Mouse (Mus musculus) heart, postnatal 0 days (tissue): ENCODE data around the gene Adamts3. TPM values are rescaled to one million over a fixed set of nuclear protein-coding genes. Genes with fewer than 3 reads are reported as not detected.

Experiments
- ATAC-seq: fragments of 200-750 bp; cut with Nextera tagmentation; 2 replicates; pipeline ENCODE4 v1.8.0; 2017; ENCODE audit warnings: low read depth, moderate number of reproducible peaks, moderate library complexity; ENCODE audit not compliant: insufficient read depth
- DNase-seq: peaks from one replicate; pipeline ENCODE4 v3.0.0-alpha.2; 2016; ENCODE audit warnings: low spot score
- H3K27ac ChIP-seq: fragments of 300-500 bp; sonication (generic); 2 replicates; pipeline ENCODE4 v1.5.1; 2014; ENCODE audit warnings: low read depth, mild to moderate bottlenecking
- H3K27me3 ChIP-seq: fragments of 300-500 bp; sonication (generic); 2 replicates; pipeline ENCODE4 v1.6.1; 2014; ENCODE audit warnings: low read length, mixed read lengths; ENCODE audit not compliant: control insufficient read depth, insufficient read depth
- H3K36me3 ChIP-seq: fragments of 300-500 bp; sonication (generic); replicated peaks from 2 replicates; pipeline ENCODE4 v1.6.1; 2014; ENCODE audit warnings: low read length, mixed read lengths; ENCODE audit not compliant: control insufficient read depth, insufficient read depth
- H3K4me1 ChIP-seq: fragments of 300-500 bp; sonication (generic); 2 replicates; pipeline ENCODE4 v1.6.1; 2014; ENCODE audit warnings: antibody characterized with exemption; ENCODE audit not compliant: control insufficient read depth, insufficient read depth
- H3K4me2 ChIP-seq: fragments of 300-500 bp; sonication (generic); 2 replicates; pipeline ENCODE4 v1.6.1; 2014; ENCODE audit warnings: low read depth, mild to moderate bottlenecking, low read length, moderate library complexity
- H3K4me3 ChIP-seq: fragments of 300-500 bp; sonication (generic); 2 replicates; pipeline ENCODE4 v1.5.1; 2014; ENCODE audit warnings: low read depth, low read length
- H3K9ac ChIP-seq: fragments of 300-500 bp; sonication (generic); replicated peaks from 2 replicates; pipeline ENCODE4 v1.6.1; 2014; ENCODE audit warnings: low read depth, low read length, mixed read lengths
- H3K9me3 ChIP-seq: fragments of 300-500 bp; sonication (generic); replicated peaks from 2 replicates; pipeline ENCODE4 v1.6.1; 2016; ENCODE audit warnings: low read length; ENCODE audit not compliant: control insufficient read depth
- CTCF ChIP-seq: IDR thresholded peaks from 2 replicates; pipeline ENCODE4 v1.5.1; 2016; ENCODE audit warnings: antibody characterized with exemption, control low read depth, low read depth
- EP300 ChIP-seq: IDR thresholded peaks from 2 replicates; pipeline ENCODE4 v1.6.1; 2016; ENCODE audit warnings: antibody characterized with exemption, low read depth
- WGBS: fragments of 180-500 bp; shearing (Covaris S2); extraction: QIAGEN DNeasy Blood & Tissue Kit; methylation state at CpG from one replicate; pipeline ENCODE4 v1.1.7; 2014; 5-methylcytosine and 5-hydroxymethylcytosine counted together
- polyA plus RNA-seq: library from polyadenylated mRNA; unstranded; fragments of >200 nt; fragmentation: Nextera tagmentation; extraction: Ambion mirVana; gene quantifications from 2 replicates; pipeline ENCODE4 v1.2.1, GENCODE M21; 2015
- total RNA-seq: library from RNA; depleted of rRNA; stranded (reverse); fragments of >200 nt; gene quantifications from 2 replicates; pipeline ENCODE4 v1.2.3, GENCODE M21; 2014; ENCODE audit warnings: low replicate concordance

The Adamts3 gene
- total and polyA plus RNA-seq, 2 experiments from 2014 or later, result 3.8 to 8.9 TPM

GRCm38 (mm10) chr5:89819531-89819930 lies 63.6 kb downstream of the Adamts3 start:
- H3K36me3 ChIP-seq, result no peaks in the 10 kb centered on the region
- no peak for ATAC-seq
- H3K4me3 ChIP-seq, result no peak overlapping the region
- no peak overlapping the region for H3K9ac ChIP-seq
- no peak for DNase-seq
- H3K27me3 ChIP-seq, result no peaks in the 10 kb centered on the region
- H3K27ac ChIP-seq, result no peak overlapping the region
- 16% methylated on average over 3 of the region's 3 CpGs for WGBS
- no peak overlapping the region for H3K4me2 ChIP-seq
- H3K9me3 ChIP-seq, result no peaks in the 10 kb centered on the region
- peak; percentile 56 for TF ChIP-seq CTCF
- TF ChIP-seq EP300, result no peak
- no peaks in the 10 kb centered on the region for H3K4me1 ChIP-seq

- WGBS, result 68% methylated on average over 6 of the region's 6 CpGs
- ATAC-seq, result no peak
- Histone ChIP-seq H3K36me3 (no peaks in the 10 kb centered on the region), H3K4me3 (no peak overlapping the region), H3K9me3 (no peaks in the 10 kb centered on the region), H3K4me1 (no peaks in the 10 kb centered on the region), H3K4me2 (no peak overlapping the region), H3K27me3 (no peaks in the 10 kb centered on the region), H3K27ac (no peak overlapping the region), H3K9ac (no peak overlapping the region)
- no peak for DNase-seq
- TF ChIP-seq EP300 (no peak), CTCF (no peak)
Measured at GRCm38 (mm10) chr5:89816610-89817009, 66.5 kb downstream of the Adamts3 start.

- DNase-seq (no peak), ATAC-seq (no peak)
- Histone ChIP-seq H3K4me3 (no peak overlapping the region), H3K27me3 (no peaks in the 10 kb centered on the region), H3K27ac (no peak overlapping the region), H3K4me1 (no peaks in the 10 kb centered on the region), H3K36me3 (no peaks in the 10 kb centered on the region), H3K9ac (no peak overlapping the region), H3K9me3 (no peaks in the 10 kb centered on the region), H3K4me2 (no peak overlapping the region)
- 86% methylated on average over 3 of the region's 3 CpGs for WGBS
- TF ChIP-seq CTCF (no peak), EP300 (no peak)
Measured at GRCm38 (mm10) chr5:89814552-89814951, 68.6 kb downstream of the Adamts3 start.

- DNase-seq, result no peak
- H3K27ac ChIP-seq, result no peak overlapping the region
- WGBS, result 69% methylated on average over 5 of the region's 5 CpGs
Measured at GRCm38 (mm10) chr5:89800181-89800816, 82.8 kb downstream of the Adamts3 start.

GRCm38 (mm10) chr5:89793706-89794105 lies 89.4 kb downstream of the Adamts3 start:
- 96% methylated on average over 3 of the region's 3 CpGs for WGBS
- ATAC-seq, result no peak
- TF ChIP-seq EP300 (no peak), CTCF (no peak)

More at GRCm38 (mm10) chr5:89800181-89800816, 82.8 kb downstream of the Adamts3 start:
- Histone ChIP-seq H3K4me1 (no peaks in the 10 kb centered on the region), H3K9ac (no peak overlapping the region), H3K36me3 (no peaks in the 10 kb centered on the region), H3K4me3 (no peak overlapping the region), H3K4me2 (no peak overlapping the region), H3K9me3 (peaks cover 1% of the 10 kb centered on the region; the same call in 1 of the 2 replicates), H3K27me3 (no peaks in the 10 kb centered on the region)
- no peak for ATAC-seq
- TF ChIP-seq EP300 (no peak), CTCF (no peak)

GRCm38 (mm10) chr5:89784635-89785034 lies 98.5 kb downstream of the Adamts3 start:
- H3K9me3 ChIP-seq, result no peaks in the 10 kb centered on the region
- no peak overlapping the region for H3K27ac ChIP-seq
- no peaks in the 10 kb centered on the region for H3K4me1 ChIP-seq
- DNase-seq (no peak), ATAC-seq (no peak)
- H3K4me3 ChIP-seq, result no peak overlapping the region
- H3K9ac ChIP-seq, result no peak overlapping the region
- no peaks in the 10 kb centered on the region for H3K27me3 ChIP-seq
- H3K4me2 ChIP-seq, result no peak overlapping the region
- TF ChIP-seq EP300 (no peak), CTCF (no peak)
- 87% methylated on average over 5 of the region's 5 CpGs for WGBS
- no peaks in the 10 kb centered on the region for H3K36me3 ChIP-seq

More at GRCm38 (mm10) chr5:89793706-89794105, 89.4 kb downstream of the Adamts3 start:
- H3K27me3 ChIP-seq, result no peaks in the 10 kb centered on the region
- H3K27ac ChIP-seq, result no peak overlapping the region
- no peaks in the 10 kb centered on the region for H3K4me1 ChIP-seq
- no peak for DNase-seq
- no peak overlapping the region for H3K4me2 ChIP-seq
- no peaks in the 10 kb centered on the region for H3K36me3 ChIP-seq
- no peak overlapping the region for H3K4me3 ChIP-seq
- 0 out of 2 replicates have a peak, but pooled peaks cover 3% of the 10 kb centered on the region for H3K9me3 ChIP-seq
- no peak overlapping the region for H3K9ac ChIP-seq
